Mouse (Mus musculus) liver, embryonic 12.5 days (tissue): ENCODE measurements around the gene Arid1b. TPM values are rescaled to one million over a fixed set of nuclear protein-coding genes. Genes with fewer than 3 reads are reported as not detected.

Experiments
- ATAC-seq: fragments of 200-750 bp; cut with Nextera tagmentation; 2 replicates; pipeline ENCODE4 v1.8.0; 2017; ENCODE audit warnings: moderate number of reproducible peaks, mild to moderate bottlenecking, moderate library complexity
- H3K27ac ChIP-seq: fragments of 300-500 bp; sonication (generic); 2 replicates; pipeline ENCODE4 v1.5.1; 2016; ENCODE audit warnings: mild to moderate bottlenecking
- H3K27me3 ChIP-seq: fragments of 300-500 bp; sonication (generic); replicated peaks from 2 replicates; pipeline ENCODE4 v1.6.1; 2016; ENCODE audit warnings: mild to moderate bottlenecking, moderate library complexity
- H3K36me3 ChIP-seq: fragments of 300-500 bp; sonication (generic); 2 replicates; pipeline ENCODE4 v1.6.1; 2016; ENCODE audit warnings: mild to moderate bottlenecking, moderate library complexity
- H3K4me1 ChIP-seq: fragments of 300-500 bp; sonication (generic); 2 replicates; pipeline ENCODE4 v1.6.1; 2016
- H3K4me2 ChIP-seq: fragments of 300-500 bp; sonication (generic); 2 replicates; pipeline ENCODE4 v1.6.1; 2016; ENCODE audit warnings: mild to moderate bottlenecking, moderate library complexity
- H3K4me3 ChIP-seq: fragments of 300-500 bp; sonication (generic); 2 replicates; pipeline ENCODE4 v1.5.1; 2016; ENCODE audit warnings: mild to moderate bottlenecking, moderate library complexity
- H3K9ac ChIP-seq: fragments of 300-500 bp; sonication (generic); 2 replicates; pipeline ENCODE4 v1.6.1; 2016; ENCODE audit warnings: mild to moderate bottlenecking, moderate library complexity
- H3K9me3 ChIP-seq: fragments of 300-500 bp; sonication (generic); replicated peaks from 2 replicates; pipeline ENCODE4 v1.6.1; 2016; ENCODE audit warnings: mild to moderate bottlenecking, moderate library complexity
- WGBS: fragments of 180-500 bp; shearing (Covaris S2); methylation state at CpG from one replicate; pipeline ENCODE4 v1.1.7; 2016; ENCODE audit not compliant: insufficient replicate concordance; 5-methylcytosine and 5-hydroxymethylcytosine counted together
- polyA plus RNA-seq: library from polyadenylated mRNA; unstranded; fragments of >200 nt; fragmentation: Nextera tagmentation; extraction: Ambion mirVana; gene quantifications from 2 replicates; pipeline ENCODE4 v1.2.1, GENCODE M21; 2016

Arid1b gene
- polyA plus RNA-seq, 1 experiment from 2014 or later, result 5.5 TPM

- Histone ChIP-seq H3K9me3 (no peaks in the 10 kb centered on the region), H3K9ac (no peak overlapping the region), H3K4me2 (no peak overlapping the region), H3K27ac (no peak overlapping the region), H3K4me1 (peaks cover 13% of the 10 kb centered on the region), H3K36me3 (no peaks in the 10 kb centered on the region), H3K27me3 (no peaks in the 10 kb centered on the region), H3K4me3 (no peak overlapping the region)
- no peak for ATAC-seq
- 77% methylated on average over 16 of the region's 16 CpGs for whole genome bisulfite sequencing
Measured at GRCm38 (mm10) chr17:5254717-5255617, 260.8 kb downstream of the Arid1b start.

- ATAC-seq, result no peak
- Histone ChIP-seq H3K9me3 (no peaks in the 10 kb centered on the region), H3K9ac (no peak overlapping the region), H3K27ac (no peak overlapping the region), H3K27me3 (no peaks in the 10 kb centered on the region), H3K4me3 (no peak overlapping the region), H3K36me3 (no peaks in the 10 kb centered on the region), H3K4me1 (peaks cover 12% of the 10 kb centered on the region), H3K4me2 (no peak overlapping the region)
- 63% methylated on average over 2 of the region's 2 CpGs for WGBS
Measured at GRCm38 (mm10) chr17:5255618-5255933, 261.4 kb downstream of the Arid1b start.

- Histone ChIP-seq H3K4me2 (no peak overlapping the region), H3K36me3 (peaks cover 2% of the 10 kb centered on the region; the same call in 1 of the 2 replicates), H3K4me3 (no peak overlapping the region), H3K27me3 (no peaks in the 10 kb centered on the region), H3K9me3 (no peaks in the 10 kb centered on the region), H3K27ac (no peak overlapping the region), H3K4me1 (peaks cover 27% of the 10 kb centered on the region), H3K9ac (no peak overlapping the region)
- peak; percentile 57; the same call in 1 of the 2 replicates for ATAC-seq
- 58% methylated on average over 9 of the region's 9 CpGs for WGBS
Measured at GRCm38 (mm10) chr17:5258978-5259377, 264.8 kb downstream of the Arid1b start.

- peaks cover 27% of the 10 kb centered on the region for H3K4me1 ChIP-seq
- H3K9ac ChIP-seq, result no peak overlapping the region
- no peak overlapping the region for H3K4me2 ChIP-seq
- H3K27ac ChIP-seq, result no peak overlapping the region
- no peak for ATAC-seq
- no peak overlapping the region for H3K4me3 ChIP-seq
- peaks cover 9% of the 10 kb centered on the region; the same call in 1 of the 2 replicates for H3K36me3 ChIP-seq
- H3K27me3 ChIP-seq, result no peaks in the 10 kb centered on the region
- 68% methylated on average over 8 of the region's 8 CpGs for WGBS
- no peaks in the 10 kb centered on the region for H3K9me3 ChIP-seq
Measured at GRCm38 (mm10) chr17:5261131-5261651, 267.1 kb downstream of the Arid1b start.

- peaks cover 27% of the 10 kb centered on the region for H3K4me1 ChIP-seq
- WGBS, result 76% methylated on average over 22 of the region's 22 CpGs
- H3K27ac ChIP-seq, result no peak overlapping the region
- no peak for ATAC-seq
- no peak overlapping the region for H3K9ac ChIP-seq
- no peak overlapping the region for H3K4me3 ChIP-seq
- H3K27me3 ChIP-seq, result no peaks in the 10 kb centered on the region
- H3K4me2 ChIP-seq, result no peak overlapping the region
- peaks cover 12% of the 10 kb centered on the region for H3K36me3 ChIP-seq
- no peaks in the 10 kb centered on the region for H3K9me3 ChIP-seq
Measured at GRCm38 (mm10) chr17:5261874-5262605, 267.9 kb downstream of the Arid1b start.

GRCm38 (mm10) chr17:5262788-5263187 is 268.7 kb downstream of the Arid1b start:
- H3K9ac ChIP-seq, result no peak overlapping the region
- no peaks in the 10 kb centered on the region for H3K27me3 ChIP-seq
- H3K36me3 ChIP-seq, result peaks cover 14% of the 10 kb centered on the region
- no peak overlapping the region for H3K27ac ChIP-seq
- no peaks in the 10 kb centered on the region for H3K9me3 ChIP-seq
- no peak overlapping the region for H3K4me3 ChIP-seq
- WGBS, result 75% methylated on average over 4 of the region's 4 CpGs
- peaks cover 27% of the 10 kb centered on the region for H3K4me1 ChIP-seq
- no peak overlapping the region for H3K4me2 ChIP-seq
- no peak for ATAC-seq

DNA sequence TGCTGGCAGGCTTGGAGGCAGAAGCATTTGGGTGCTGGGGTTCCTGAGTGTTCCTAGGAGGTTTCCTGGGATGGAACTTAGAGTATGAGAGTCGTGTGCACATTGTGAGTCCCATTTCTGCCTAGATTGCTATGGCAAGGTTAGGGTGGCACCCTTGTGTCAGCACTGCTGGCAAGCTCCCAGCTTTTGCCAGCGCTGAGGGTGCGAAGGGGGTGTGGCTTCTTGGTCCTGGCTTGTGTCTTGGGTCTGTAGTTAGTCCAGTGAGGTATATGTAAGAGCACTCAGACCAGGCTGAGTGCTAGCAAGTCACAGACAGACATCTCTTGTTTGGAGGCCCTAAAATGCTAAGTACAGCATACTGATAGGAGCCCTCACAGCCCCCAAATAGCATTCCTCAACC is 270.7 kb downstream of the Arid1b start:
- ATAC-seq, result no peak
- Histone ChIP-seq H3K4me3 (no peak overlapping the region), H3K9me3 (no peaks in the 10 kb centered on the region), H3K9ac (no peak overlapping the region), H3K27ac (no peak overlapping the region), H3K4me2 (no peak overlapping the region), H3K4me1 (peaks cover 22% of the 10 kb centered on the region), H3K36me3 (peaks cover 14% of the 10 kb centered on the region), H3K27me3 (no peaks in the 10 kb centered on the region)
- 85% methylated on average over 3 of the region's 3 CpGs for WGBS

DNA sequence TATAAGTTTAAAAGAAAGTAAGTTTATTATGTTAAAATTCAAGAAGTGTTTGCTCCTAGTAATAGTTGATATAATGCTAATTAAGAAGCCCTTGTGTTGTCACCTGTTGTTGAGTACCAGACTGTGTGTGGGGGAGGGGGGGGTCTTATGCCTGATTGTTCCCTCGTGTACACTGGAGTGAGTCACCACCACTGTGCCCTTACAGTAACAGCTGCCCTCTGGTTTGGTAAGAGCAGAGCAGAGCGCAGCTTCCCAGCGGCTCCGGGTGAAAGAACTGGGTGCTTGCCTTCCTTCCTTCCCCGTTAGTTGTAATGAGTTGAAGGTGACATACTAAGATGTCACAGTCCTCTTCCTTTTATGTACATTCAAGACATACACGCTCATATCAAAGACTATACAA is 271.5 kb downstream of the Arid1b start:
- 77% methylated on average over 6 of the region's 6 CpGs for WGBS
- Histone ChIP-seq H3K27ac (no peak overlapping the region), H3K9ac (no peak overlapping the region)

GRCm38 (mm10) chr17:5267747-5268146 is 273.6 kb downstream of the Arid1b start:
- H3K4me2 ChIP-seq, result no peak overlapping the region
- H3K27ac ChIP-seq, result no peak overlapping the region
- ATAC-seq, result no peak
- no peak overlapping the region for H3K9ac ChIP-seq
- H3K4me1 ChIP-seq, result no peaks in the 10 kb centered on the region
- no peak overlapping the region for H3K4me3 ChIP-seq
- H3K9me3 ChIP-seq, result no peaks in the 10 kb centered on the region
- 80% methylated on average over 6 of the region's 6 CpGs for whole genome bisulfite sequencing
- H3K27me3 ChIP-seq, result no peaks in the 10 kb centered on the region
- H3K36me3 ChIP-seq, result peaks cover 14% of the 10 kb centered on the region

More for the DNA sequence above, 271.5 kb downstream of the Arid1b start:
- Histone ChIP-seq H3K36me3 (peaks cover 14% of the 10 kb centered on the region), H3K27me3 (no peaks in the 10 kb centered on the region), H3K4me2 (no peak overlapping the region), H3K4me3 (no peak overlapping the region), H3K9me3 (no peaks in the 10 kb centered on the region), H3K4me1 (peaks cover 20% of the 10 kb centered on the region)
- no peak for ATAC-seq

GRCm38 (mm10) chr17:5269302-5269701 is 275.2 kb downstream of the Arid1b start:
- H3K4me3 ChIP-seq, result no peak overlapping the region
- no peak overlapping the region for H3K27ac ChIP-seq
- no peak for ATAC-seq
- no peak overlapping the region for H3K9ac ChIP-seq
- H3K27me3 ChIP-seq, result no peaks in the 10 kb centered on the region
- H3K4me2 ChIP-seq, result no peak overlapping the region
- peaks cover 9% of the 10 kb centered on the region for H3K36me3 ChIP-seq
- no peaks in the 10 kb centered on the region for H3K4me1 ChIP-seq
- 89% methylated on average over 10 of the region's 10 CpGs for WGBS
- H3K9me3 ChIP-seq, result no peaks in the 10 kb centered on the region

- Histone ChIP-seq H3K36me3 (peaks cover 4% of the 10 kb centered on the region), H3K4me1 (no peaks in the 10 kb centered on the region), H3K9ac (no peak overlapping the region), H3K27ac (no peak overlapping the region), H3K4me2 (no peak overlapping the region), H3K4me3 (no peak overlapping the region), H3K9me3 (no peaks in the 10 kb centered on the region), H3K27me3 (no peaks in the 10 kb centered on the region)
- no peak for ATAC-seq
- WGBS, result 83% methylated on average over 16 of the region's 16 CpGs
Measured at GRCm38 (mm10) chr17:5269774-5270173, 275.6 kb downstream of the Arid1b start.

GRCm38 (mm10) chr17:5270823-5271222 is 276.7 kb downstream of the Arid1b start:
- no peaks in the 10 kb centered on the region for H3K27me3 ChIP-seq
- no peaks in the 10 kb centered on the region for H3K4me1 ChIP-seq
- no peak overlapping the region for H3K27ac ChIP-seq
- H3K36me3 ChIP-seq, result peaks cover 4% of the 10 kb centered on the region
- no peak overlapping the region for H3K9ac ChIP-seq
- 75% methylated on average over 6 of the region's 6 CpGs for WGBS
- no peak overlapping the region for H3K4me2 ChIP-seq
- no peaks in the 10 kb centered on the region for H3K9me3 ChIP-seq
- no peak overlapping the region for H3K4me3 ChIP-seq
- ATAC-seq, result no peak
